Mouse (Mus musculus): Measurements from ENCODE around the gene Depdc1b.

The Depdc1b gene

DNA sequence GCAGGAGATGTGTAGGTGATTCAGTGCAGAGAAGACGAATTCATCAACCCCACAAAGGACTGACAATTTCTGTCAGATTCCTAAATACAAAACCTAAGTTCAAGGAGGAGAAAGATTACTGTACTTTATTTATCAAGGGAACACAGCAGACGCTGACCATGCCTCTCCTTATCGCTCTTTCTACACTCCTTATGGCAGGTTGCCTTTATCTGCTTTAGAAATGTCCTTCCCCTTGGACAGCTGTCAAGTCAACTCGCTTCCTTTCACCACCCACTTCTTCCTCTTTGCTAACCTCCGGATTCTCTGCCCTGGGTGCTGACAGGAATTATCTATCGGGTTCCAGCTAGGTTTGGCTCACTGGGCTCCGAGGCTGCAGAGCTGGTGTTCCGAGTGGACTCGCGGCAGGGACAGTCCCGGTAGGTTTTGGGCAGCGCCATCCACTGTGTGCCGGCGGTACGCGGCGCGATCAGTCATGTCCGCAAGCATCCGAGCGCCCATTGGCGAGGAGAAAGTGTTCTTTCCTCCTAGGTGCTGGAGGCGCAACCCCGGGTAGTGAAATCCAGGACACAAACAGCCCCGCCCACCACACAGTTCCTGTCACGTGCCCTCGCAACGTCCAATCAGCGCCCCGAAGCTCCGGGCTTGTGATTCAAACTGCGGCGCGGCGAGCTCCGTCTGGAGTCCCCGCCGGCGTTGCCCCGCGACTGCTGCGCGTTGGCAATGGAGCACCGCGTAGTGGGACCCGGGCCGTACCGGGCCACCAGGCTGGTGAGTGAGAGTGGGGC, at the start of gene Depdc1b:
Gene Depdc1b, plus strand, starts transcription at position 631 of the 785 bp plus-strand sequence.
- DNase-seq, result peak; percentile 98

DNA sequence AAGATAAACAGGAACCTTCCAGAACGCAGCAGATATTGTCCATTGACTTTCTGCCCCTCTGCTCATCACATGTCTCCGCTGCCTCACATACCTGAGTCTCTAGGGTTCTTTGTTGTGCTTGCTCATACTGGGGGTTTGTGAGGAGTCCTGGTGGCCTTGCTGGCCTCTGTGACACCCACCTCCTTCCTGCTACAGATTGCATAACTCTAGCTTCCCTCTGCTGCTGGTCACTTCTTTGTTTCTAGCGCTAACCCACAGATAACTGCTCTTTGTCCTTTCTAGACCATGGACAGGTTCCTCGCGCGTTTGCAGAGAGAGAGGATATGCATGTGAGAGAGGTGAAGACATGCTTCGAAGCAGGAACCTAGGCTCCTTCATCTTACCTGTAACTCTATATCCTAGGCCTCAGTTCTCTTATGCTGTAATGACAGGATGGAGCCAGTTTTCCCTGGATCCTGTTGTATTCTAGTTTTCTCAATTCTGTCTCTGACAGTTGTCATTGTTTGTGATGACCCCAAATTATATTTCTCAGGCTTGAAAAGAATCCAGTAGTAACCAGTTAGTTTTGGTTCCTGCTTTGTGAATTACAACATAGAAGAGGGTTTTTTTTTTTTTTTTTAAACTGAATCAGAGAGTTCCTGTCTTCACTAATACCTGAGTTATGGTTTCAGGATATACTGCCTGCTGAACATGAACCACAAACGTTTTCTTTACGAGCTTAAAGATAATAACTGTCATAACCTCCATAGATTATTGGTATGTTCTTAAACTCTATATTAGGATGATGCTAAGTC, 48.1 kb upstream of the Depdc1b start:
- no peak for DNase-seq

DNA sequence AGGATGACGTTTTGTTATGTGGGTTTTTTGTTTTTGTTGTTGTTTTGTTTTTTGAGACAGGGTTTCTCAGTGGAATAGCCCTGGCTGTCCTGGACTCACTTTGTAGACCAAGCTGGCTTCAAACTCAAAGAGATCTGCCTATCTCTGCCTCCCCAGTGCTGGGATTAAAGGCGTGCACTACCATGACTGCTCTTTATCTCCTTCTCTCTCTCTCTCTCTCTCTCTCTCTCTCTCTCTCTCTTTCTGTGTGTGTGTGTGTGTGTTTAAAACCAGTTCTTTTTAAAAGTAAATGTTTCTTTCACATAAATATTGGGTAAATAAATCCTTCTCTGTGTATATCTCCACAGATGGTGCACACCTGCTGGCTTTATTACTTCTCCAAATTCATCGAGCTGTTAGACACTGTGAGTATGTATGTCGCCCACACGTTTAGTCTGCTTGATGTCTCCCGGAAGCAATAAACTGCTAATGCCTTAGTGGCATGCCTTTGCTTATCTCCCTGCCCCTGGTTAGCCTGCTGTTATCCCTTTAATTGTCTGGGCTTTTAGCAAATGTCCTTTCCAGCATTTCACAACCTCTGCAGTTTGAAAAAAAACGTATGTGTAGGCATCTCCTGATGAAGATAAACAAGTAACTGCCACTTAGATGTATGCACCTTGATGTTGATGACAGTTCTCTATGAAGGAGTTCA, 44.5 kb upstream of the Depdc1b start:
- DNase-seq, result no peak

DNA sequence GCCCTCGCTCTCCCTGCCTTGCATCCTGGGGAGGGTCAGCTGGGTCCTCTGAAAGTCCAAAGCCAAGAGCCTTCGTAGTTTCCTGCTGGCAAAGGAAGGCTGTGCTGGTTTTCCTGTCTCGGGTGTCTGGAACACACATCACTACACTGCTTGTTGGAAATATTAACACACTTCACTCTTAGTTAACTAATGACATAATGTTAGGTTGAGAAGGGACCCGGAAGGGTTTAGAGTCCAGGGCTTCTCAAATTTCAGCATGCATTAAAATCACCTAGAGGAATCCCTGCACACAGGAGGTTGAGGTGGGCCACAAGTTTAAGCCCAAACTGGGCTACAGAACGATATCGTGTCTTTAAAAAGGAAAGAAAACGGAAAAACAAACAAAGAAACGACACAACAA, 43.8 kb upstream of the Depdc1b start:
- no peak for DNase-seq

DNA sequence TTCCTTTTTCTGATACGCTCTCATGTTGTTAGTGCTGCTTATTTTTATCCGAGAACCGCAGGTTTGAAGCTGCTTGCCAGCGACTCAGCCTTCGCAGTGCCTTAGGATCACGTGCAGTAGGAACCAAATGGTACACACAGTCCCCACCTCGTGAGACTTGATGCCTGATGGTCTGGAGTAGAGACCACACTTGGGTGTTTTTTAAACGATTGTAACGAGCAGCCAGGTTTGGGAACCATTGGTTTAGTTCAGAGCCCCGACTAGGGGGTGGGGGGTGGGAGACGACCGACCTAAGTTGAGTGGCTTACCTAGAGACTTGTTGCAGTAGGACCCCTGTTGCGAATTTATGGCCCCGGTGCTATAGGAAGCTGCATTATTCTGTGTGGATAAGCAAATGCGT, 43.1 kb upstream of the Depdc1b start:
- DNase-seq, result no peak

DNA sequence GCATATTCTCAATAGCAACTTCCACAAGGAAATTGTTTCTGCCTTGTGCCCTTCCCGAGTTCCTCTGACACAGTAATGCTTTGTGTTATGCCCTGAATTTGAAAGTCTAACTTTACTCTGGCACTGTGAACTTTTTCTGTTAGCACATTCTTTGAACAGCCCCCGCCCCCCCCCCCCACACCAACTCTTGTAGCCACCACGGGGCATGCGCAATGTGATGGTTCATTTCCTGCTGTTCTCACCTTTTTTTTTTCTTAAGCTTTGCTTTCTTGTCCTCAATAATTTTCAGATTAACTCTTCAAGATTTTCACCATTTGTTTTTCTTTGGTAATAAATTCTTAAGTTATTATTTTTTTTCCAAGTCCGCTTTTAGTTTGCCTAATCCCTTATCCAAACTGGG, 42.7 kb upstream of the Depdc1b start:
- no peak for DNase-seq

DNA sequence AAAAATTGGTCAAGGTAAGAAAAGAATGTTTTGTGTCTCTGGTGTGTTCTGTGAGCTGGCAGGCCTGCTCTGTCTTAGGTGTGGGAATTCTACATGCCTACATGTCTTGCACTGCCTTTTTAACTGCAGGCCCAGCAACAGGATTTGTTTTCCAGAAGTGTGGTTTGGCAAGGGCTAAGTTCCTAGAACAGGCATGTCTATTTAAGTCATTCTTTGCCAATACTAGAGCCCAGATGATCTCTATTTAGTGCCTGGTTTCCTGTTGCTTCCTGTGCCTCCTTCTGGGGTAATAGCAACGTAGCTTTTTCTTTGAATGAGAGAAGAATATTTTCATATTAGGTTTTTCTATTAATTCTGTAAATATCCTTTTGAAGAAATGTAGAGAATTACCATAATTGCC, 39.6 kb upstream of the Depdc1b start:
- no peak for DNase-seq

DNA sequence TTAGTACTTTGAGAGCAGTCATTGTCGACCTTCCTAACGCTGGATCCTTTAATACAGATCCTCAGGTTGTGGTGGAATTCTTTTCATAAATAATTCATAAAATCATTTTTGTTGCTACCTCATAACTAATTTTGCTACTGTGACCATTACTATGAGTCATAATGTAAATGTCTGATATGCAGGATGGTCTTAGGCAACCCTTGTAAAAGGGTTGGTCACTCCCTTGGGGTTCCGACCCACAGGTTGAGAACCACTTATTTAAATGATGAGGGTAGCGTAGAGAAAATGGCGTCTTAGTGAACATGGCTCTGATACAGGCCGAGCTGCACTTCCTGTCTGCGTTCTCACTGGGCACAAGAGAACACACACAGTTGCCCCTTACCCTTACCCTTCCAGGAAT, 38.8 kb upstream of the Depdc1b start:
- DNase-seq, result no peak

DNA sequence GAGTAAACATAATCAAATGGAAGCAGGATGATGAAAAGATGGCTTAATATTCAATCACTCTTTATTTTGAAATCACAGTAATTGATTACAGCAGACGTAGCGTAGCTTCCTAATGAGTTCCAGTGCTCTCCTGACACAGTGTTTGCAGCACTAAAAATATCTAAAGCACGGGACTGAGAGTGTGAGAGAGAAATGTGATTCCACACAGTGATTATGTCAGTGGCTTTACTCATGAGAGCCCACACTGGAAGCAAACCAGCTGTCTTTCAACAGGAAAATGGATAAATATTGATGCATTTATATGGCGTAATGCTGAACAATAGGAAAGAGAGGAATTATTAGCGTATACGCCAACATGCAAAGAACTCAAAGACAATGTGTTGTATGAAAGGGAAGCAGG, 37.5 kb upstream of the Depdc1b start:
- DNase-seq, result no peak

DNA sequence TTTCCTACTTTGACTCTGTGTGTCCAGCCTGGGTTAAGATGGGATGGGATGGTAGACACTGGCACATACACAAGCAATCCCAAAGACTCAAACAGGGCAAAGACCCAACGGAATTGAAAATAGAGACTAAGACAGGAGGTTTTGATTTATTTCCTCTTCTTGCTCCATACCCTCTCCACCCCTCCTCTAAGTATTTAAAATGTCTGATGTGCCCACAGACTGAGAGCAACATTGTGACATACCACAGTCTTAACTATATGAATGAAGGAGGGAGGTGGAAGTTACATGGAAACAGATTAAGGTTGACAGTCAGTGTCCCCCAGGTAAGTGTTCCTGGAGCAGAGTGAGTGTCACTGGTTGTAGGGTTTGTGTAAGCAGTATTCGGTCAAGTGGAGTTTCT, 31.8 kb upstream of the Depdc1b start:
- DNase-seq, result no peak

DNA sequence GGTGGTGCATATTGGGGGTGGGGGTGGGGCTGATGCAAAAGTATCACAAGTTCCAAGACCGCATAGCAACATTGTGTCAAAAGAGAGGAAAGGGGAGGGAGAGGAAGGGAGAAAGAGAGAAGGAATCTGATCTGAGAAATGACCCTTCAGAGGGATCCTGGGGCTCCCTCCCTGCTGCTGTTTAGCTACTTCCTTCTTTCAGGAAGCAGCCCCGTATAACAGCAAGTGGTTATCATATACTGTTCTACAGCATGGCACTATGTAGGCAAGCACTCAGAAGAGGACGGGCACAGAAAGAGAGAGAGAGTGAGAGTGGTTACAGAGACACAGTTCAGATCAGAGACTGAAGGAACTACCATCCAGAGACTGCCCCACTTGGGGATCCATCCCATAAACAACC, 28.2 kb upstream of the Depdc1b start:
- no peak for DNase-seq

DNA sequence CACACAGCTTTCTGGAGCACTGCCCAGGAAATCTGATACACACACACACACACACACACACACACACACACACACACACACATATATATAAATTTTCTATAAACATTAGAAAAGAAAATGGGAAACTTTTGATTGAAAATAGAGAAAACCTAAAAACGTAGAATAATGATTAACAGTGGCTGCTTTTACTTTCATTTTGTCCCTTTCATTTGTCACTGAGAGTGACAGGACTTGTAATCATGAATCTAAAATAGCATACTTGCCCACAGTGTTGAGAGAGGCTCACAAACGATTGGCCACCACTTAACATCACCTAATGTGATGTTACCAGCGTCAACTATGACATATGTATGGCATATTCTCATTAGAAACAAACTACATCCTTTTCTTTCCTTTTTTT, 26.7 kb upstream of the Depdc1b start:
- no peak for DNase-seq

DNA sequence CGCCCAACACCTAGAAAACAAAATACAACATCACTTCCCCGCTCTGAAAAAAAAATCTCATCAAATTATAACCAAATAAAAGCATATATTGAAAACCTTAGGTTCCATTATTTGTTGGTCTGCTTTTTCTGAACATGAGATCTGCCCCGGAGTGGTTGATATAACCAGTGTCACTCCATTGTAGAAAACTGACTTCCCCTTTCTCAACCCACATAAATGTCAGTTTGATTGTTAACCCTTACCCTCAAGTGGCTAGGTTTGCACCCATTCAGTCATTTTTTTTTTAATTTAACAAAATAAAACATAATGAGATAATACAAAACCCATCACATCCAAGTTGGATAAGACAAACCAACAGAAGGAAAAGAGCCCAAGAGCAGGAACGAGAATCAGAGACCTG, 25.8 kb upstream of the Depdc1b start:
- DNase-seq, result no peak

DNA sequence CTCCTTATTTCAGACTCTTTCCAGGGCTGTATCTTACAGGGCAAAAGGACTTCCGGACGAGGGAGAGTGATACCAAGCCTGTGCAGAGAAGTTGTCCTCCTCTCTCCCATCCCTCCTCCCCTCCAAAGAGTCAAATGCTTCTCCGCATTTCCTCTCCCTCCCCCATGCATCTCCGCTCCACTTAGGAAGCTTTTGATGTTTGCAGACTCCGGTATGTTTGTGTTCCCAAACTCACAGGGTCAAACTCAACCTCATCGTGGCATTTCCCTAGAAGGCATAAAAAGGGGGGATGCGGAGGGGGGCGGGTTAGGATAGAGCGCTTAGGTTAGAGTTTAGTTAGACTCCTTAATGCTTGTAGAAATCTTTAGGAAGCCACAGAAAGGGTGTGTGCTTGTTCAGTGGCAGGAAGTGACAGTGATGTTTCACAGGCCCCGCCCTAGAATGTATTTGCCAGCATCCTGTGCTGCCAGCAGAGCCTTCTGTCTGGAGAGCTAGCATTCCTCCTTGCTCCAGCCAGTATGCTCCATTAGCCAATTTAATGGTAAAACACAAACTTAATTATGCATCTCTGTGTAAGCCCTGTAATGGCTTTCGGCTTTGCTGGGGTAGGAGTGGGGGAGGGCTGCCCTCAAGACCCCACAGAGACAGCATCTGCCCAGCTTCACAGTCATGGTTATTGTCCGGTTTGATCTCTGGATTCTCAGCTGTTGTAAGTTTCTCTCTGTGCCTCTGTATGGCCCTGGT, 18.6 kb upstream of the Depdc1b start:
- DNase-seq, result peak; percentile 87

DNA sequence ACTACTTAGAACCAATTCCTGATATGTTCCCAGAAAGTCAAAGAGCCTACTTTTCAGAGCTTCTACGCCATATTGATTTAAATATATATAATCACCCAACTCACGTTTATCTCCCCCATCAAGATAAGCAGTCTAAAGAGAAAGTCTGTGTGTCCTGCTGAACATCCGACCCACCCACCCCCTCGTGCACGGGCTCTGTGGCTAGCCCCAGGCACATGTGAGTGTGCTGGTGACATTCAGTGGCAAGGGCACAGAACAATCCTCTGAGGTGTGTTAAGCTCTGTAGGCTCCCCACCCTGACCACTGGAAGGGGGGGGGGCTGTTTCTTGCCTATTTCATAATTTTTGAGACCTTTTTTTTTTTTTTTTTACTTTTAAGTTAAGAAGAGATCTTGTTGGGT, 17.9 kb upstream of the Depdc1b start:
- peak; percentile 4 for DNase-seq

DNA sequence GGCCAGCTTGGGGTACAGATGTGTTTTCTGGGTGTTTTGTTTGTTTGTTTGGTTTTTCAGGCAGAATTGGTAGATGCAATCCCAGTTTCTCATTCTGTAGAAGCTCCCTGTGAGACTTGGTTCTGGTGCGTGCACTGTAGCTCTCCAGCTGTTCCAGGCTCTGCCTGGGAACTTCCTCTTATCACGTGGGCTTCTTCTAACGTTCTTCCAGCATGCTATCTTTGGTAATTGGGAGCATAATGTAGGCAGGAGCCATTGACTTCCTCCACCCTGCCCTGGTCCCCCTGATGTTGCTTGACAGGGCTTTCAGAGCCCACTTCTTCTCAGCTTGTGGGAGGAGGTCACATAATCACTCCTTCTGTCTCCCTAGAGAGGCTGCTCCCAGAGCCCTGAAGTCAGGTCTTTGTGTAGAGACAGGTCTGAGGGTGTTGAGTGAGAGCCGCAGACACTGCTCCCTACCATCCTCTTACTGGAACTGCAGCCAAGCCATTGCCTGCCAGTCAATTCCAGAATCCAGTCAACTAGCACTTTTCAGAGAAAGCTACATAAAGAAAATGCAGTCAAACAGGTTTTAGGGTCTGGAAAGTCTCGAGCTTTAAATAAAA, 15.7 kb upstream of the Depdc1b start:
- peak; percentile 21 for DNase-seq

DNA sequence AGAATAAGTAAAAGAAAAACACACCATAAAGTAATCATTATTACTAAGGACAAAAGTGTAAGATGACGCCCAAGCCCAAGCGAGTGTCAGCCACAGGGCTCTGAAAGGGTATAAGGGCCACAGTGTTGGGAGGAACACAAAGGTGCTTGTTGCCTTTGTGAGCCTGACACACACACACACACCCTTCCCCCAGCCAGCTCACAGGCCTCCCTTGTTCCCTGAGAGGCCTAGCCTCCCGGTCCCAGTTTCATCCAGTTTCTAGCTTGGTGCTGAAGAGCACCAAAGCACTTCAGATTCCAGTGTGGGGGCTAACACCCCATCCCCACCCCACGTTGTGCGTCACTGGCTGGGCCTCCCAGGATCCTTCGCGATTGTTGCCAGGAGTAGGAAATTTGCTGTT, 14.7 kb upstream of the Depdc1b start:
- DNase-seq, result peak; percentile 2

DNA sequence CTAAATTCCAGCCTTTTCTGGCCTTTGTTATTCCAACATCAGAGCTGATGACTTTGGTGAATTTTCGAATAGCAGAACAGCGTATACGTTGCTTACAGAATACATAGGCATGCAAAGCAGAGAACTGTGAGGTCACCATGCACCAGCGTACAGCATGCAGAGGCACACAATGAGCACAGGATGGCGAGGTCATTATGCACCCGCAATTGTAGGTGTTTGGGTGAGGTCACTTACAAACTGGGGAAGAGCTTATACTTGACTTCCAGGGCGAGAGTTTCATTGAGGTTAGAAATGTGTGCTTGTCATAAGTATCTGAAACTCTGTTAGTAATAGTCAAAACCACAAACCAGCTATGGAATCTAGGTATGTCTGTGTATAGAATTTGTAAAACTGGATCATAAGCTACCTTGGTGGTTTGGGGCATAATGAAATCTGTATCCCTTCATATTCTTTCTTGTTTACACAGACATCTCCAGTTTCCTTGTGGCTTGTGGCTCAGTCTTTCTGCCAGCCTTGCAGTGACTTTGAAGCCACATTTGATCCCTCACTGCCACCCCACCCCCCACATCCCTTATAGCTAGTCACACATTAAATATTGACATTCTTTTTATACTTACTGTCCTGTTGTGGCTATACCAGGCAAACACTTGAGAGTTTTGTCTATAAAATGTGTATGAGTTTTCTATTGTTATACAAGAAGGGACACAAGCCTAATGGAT, 13.0 kb upstream of the Depdc1b start:
- no peak for DNase-seq

DNA sequence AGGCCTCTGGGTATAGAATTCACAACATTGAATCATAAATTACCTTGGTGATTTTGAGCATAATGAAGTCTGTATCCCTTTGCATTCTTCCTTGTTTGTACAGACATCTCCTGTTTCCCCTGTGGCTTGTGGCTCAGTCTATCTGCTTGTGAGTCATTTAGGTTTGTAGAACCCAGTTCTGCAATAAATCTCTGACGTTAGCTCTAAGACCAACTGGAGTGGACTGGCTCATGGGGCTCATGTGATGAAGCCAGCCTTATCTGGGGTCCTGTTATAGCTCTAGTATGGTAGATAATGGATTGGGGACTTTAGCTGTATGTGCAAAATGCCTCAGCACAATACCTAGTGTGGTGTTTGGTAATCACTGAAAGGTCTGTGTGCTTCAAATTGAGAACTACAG, 12.3 kb upstream of the Depdc1b start:
- no peak for DNase-seq

DNA sequence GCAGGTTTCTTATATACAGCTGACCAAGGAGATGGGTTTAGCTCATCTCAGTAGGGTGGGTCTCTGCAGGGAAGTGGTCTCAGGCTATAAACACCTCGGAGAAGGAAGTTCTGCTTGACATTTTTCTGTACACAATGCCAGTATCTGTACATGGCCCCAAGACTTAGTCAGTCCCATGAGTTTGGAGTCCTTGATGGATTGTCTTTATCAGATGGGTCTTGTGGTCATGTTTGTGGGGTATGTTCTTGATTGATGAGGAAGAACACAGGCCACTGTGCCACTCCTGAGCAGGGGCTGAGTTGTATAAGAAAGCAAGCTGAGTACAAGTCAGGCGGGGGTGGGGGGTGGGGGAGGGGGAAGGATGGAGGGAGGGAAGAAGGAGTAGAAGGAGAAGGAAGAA, 11.5 kb upstream of the Depdc1b start:
- no peak for DNase-seq

DNA sequence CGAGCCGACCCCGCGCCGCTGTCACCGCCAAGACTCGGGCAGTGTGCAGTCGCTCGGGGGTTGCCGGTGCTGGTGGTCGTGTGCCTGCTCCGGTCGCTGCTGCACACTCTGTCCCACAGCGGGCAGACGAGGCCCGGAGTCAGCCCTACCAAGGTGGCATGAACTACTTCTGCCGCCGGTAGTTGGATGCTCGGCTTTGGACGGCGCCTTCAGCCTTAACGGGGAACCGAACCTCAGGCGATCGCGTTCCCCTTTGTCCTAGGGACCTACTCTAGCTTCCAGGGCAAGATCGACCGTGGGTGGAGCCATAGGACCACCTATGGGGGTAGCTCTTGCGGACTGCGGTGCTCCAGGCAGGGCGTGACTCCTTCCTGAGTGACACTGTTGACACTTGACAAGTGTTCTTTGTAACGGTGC, 363 bp downstream of the Depdc1b start:
- no peak for DNase-seq

DNA sequence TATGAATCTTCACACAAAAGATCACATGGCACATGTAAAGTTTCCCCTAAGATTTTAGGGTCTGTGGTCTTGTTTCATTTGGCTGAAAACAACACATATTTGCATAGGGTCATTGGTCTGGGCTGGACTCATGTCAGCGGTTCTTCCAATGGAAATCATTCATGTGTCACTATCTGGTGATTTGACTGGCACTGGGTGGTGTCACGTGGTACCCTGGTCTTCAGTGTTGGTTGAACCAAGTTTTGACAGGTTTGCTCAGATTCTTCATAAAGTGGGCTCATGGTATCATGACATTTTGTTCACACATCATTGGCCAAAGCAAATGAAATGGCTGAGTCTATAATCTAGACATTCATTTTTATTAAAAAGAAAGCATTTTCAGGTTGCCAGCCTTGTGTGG, 1.3 kb downstream of the Depdc1b start:
- no peak for DNase-seq

Measured in lung, postnatal 10 days (tissue).